Mouse (Mus musculus) limb, embryonic 15.5 days (tissue): ENCODE data around the gene Hsd17b13. TPM values are rescaled to one million over a fixed set of nuclear protein-coding genes. Genes with fewer than 3 reads are reported as not detected.

Experiments used
- ATAC-seq: fragments of 200-750 bp; cut with Nextera tagmentation; 2 replicates; pipeline ENCODE4 v1.8.0; 2017; ENCODE audit warnings: low read depth, moderate TSS enrichment; ENCODE audit not compliant: insufficient number of reproducible peaks, low FRiP score, low TSS enrichment
- H3K27ac ChIP-seq: fragments of 300-500 bp; sonication (generic); 2 replicates; pipeline ENCODE4 v1.5.1; 2015; ENCODE audit warnings: moderate library complexity, mild to moderate bottlenecking, inconsistent platforms
- H3K27me3 ChIP-seq: fragments of 300-500 bp; sonication (generic); 2 replicates; pipeline ENCODE4 v1.6.1; 2015; ENCODE audit warnings: inconsistent platforms
- H3K36me3 ChIP-seq: fragments of 300-500 bp; sonication (generic); 2 replicates; pipeline ENCODE4 v1.6.1; 2015; ENCODE audit warnings: inconsistent platforms
- H3K4me1 ChIP-seq: fragments of 300-500 bp; sonication (generic); 2 replicates; pipeline ENCODE4 v1.6.1; 2015; ENCODE audit warnings: inconsistent platforms
- H3K4me2 ChIP-seq: fragments of 300-500 bp; sonication (generic); 2 replicates; pipeline ENCODE4 v1.6.1; 2015; ENCODE audit warnings: mild to moderate bottlenecking, inconsistent platforms
- H3K4me3 ChIP-seq: fragments of 300-500 bp; sonication (generic); 2 replicates; pipeline ENCODE4 v1.5.1; 2015; ENCODE audit warnings: mild to moderate bottlenecking, inconsistent platforms
- H3K9ac ChIP-seq: fragments of 300-500 bp; sonication (generic); 2 replicates; pipeline ENCODE4 v1.6.1; 2015; ENCODE audit warnings: inconsistent platforms
- H3K9me3 ChIP-seq: fragments of 300-500 bp; sonication (generic); 2 replicates; pipeline ENCODE4 v1.6.1; 2016; ENCODE audit warnings: inconsistent platforms
- WGBS: fragments of 180-500 bp; shearing (Covaris S2); methylation state at CpG from one replicate; pipeline ENCODE4 v1.1.7; 2015; 5-methylcytosine and 5-hydroxymethylcytosine counted together
- polyA plus RNA-seq: library from polyadenylated mRNA; unstranded; fragments of >200 nt; fragmentation: Nextera tagmentation; extraction: Ambion mirVana; gene quantifications from 2 replicates; pipeline ENCODE4 v1.2.1, GENCODE M21; 2015

Hsd17b13 gene
- polyA plus RNA-seq, 1 experiment from 2014 or later = 0.18 TPM

DNA sequence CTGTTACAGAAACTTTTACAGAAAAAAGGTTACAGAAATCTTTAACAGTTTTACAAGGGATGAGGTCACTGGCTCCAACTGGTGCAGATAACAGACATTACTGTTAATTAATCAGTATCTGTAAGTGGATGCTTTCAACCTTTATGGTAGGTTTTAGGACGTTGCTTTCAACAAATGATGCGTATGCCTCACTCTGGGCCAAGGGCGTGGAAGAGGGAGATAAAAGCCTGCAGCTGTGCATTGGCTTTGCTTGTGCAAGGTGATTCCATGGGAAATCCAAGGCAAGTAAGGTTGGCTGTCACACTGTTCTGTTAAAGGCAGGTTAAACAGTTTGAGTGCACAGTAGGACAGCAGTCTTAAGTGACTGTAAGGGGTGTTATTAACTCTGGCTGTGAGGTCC, 29.6 kb upstream of the Hsd17b13 start:
- no peaks in the 10 kb centered on the region for H3K27me3 ChIP-seq
- H3K9me3 ChIP-seq = no peaks in the 10 kb centered on the region
- no peak overlapping the region for H3K9ac ChIP-seq
- no peaks in the 10 kb centered on the region; the same call in 1 of the 2 replicates for H3K36me3 ChIP-seq
- no peak overlapping the region for H3K4me2 ChIP-seq
- no peak for ATAC-seq
- no peak overlapping the region for H3K4me3 ChIP-seq
- 73% methylated on average over 3 of the region's 3 CpGs for WGBS
- H3K4me1 ChIP-seq = no peaks in the 10 kb centered on the region
- H3K27ac ChIP-seq = no peak overlapping the region

DNA sequence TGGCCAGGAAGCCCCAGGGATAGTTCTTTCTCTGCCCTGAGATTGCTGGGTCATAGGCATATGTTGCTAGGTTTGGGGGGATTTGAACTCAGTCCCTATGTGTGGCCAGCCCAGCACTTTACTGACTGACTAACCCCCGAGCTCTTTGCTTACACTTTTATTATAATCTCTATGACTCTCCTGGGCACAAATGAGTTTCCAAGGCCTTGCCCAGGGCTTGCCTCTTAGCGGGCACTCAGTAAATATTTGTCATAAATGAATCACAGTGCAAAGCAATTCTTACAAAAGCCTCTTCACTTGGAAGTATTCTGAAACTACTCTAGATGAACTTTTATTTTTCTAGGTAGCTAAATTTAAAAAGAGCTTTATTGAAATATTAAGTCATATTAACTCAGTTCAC, 26.7 kb upstream of the Hsd17b13 start:
- ATAC-seq = no peak
- no peaks in the 10 kb centered on the region for H3K9me3 ChIP-seq
- no peaks in the 10 kb centered on the region; the same call in 1 of the 2 replicates for H3K36me3 ChIP-seq
- 79% methylated on average over 2 of the region's 2 CpGs for WGBS
- H3K27ac ChIP-seq = no peak overlapping the region
- no peaks in the 10 kb centered on the region for H3K27me3 ChIP-seq
- H3K4me1 ChIP-seq = no peaks in the 10 kb centered on the region
- no peak overlapping the region for H3K4me2 ChIP-seq
- no peak overlapping the region for H3K9ac ChIP-seq
- H3K4me3 ChIP-seq = no peak overlapping the region

- Histone ChIP-seq H3K27ac (no peak overlapping the region), H3K4me3 (no peak overlapping the region), H3K9me3 (no peaks in the 10 kb centered on the region), H3K4me2 (no peak overlapping the region), H3K27me3 (no peaks in the 10 kb centered on the region), H3K9ac (no peak overlapping the region), H3K36me3 (no peaks in the 10 kb centered on the region; the same call in 1 of the 2 replicates), H3K4me1 (no peaks in the 10 kb centered on the region)
- WGBS = 42% methylated on average over 15 of the region's 15 CpGs
- no peak for ATAC-seq
Observed at GRCm38 (mm10) chr5:104003256-104003931, 26.2 kb upstream of the Hsd17b13 start.

GRCm38 (mm10) chr5:104002549-104003255, 25.5 kb upstream of the Hsd17b13 start:
- Histone ChIP-seq H3K4me3 (no peak overlapping the region), H3K4me2 (no peak overlapping the region), H3K4me1 (no peaks in the 10 kb centered on the region), H3K27ac (no peak overlapping the region), H3K9ac (no peak overlapping the region), H3K27me3 (no peaks in the 10 kb centered on the region), H3K9me3 (no peaks in the 10 kb centered on the region), H3K36me3 (no peaks in the 10 kb centered on the region; the same call in 1 of the 2 replicates)
- no peak for ATAC-seq
- WGBS = 31% methylated on average over 18 of the region's 18 CpGs

- H3K4me1 ChIP-seq = no peaks in the 10 kb centered on the region
- H3K27ac ChIP-seq = no peak overlapping the region
- ATAC-seq = no peak
- H3K4me3 ChIP-seq = no peak overlapping the region
- no peaks in the 10 kb centered on the region for H3K9me3 ChIP-seq
- 3% methylated on average over 5 of the region's 5 CpGs for WGBS
- no peaks in the 10 kb centered on the region for H3K27me3 ChIP-seq
- H3K9ac ChIP-seq = no peak overlapping the region
- no peaks in the 10 kb centered on the region; the same call in 1 of the 2 replicates for H3K36me3 ChIP-seq
- no peak overlapping the region for H3K4me2 ChIP-seq
Observed at GRCm38 (mm10) chr5:103999738-104000137, 22.5 kb upstream of the Hsd17b13 start.

DNA sequence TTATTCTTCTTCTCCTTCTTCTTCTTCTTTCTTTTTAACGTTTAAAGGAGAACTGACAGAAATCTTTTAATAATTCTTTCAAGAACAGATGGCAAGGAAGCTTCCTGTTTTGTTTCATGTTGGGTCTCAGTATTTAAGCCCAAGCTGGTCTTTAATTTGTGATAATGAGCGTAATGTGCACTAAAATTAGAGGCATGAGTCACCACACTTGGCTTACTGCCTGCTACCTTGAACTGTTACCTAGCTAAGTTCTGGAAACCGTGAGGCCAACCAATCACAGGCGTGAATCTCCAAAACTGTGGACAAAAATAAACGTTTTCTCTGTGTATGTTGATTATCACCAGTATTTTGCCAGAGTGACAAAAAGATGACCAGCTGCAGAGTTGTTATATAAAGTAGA, 21.5 kb upstream of the Hsd17b13 start:
- ATAC-seq = no peak
- H3K4me2 ChIP-seq = no peak overlapping the region

GRCm38 (mm10) chr5:103995181-103995580, 18.0 kb upstream of the Hsd17b13 start:
- ATAC-seq = no peak
- Histone ChIP-seq H3K4me3 (no peak overlapping the region), H3K4me2 (no peak overlapping the region), H3K27me3 (no peaks in the 10 kb centered on the region), H3K9me3 (no peaks in the 10 kb centered on the region), H3K27ac (no peak overlapping the region), H3K9ac (no peak overlapping the region), H3K36me3 (no peaks in the 10 kb centered on the region), H3K4me1 (no peaks in the 10 kb centered on the region)
- 53% methylated on average over 3 of the region's 3 CpGs for WGBS

More for the DNA sequence above, 21.5 kb upstream of the Hsd17b13 start:
- Histone ChIP-seq H3K4me1 (no peaks in the 10 kb centered on the region), H3K27ac (no peak overlapping the region), H3K9ac (no peak overlapping the region), H3K36me3 (no peaks in the 10 kb centered on the region; the same call in 1 of the 2 replicates), H3K9me3 (no peaks in the 10 kb centered on the region), H3K4me3 (no peak overlapping the region), H3K27me3 (no peaks in the 10 kb centered on the region)
- WGBS = 47% methylated on average over 5 of the region's 5 CpGs

GRCm38 (mm10) chr5:103994669-103995068, 17.5 kb upstream of the Hsd17b13 start:
- Histone ChIP-seq H3K36me3 (peaks cover 2% of the 10 kb centered on the region; the same call in 1 of the 2 replicates), H3K27me3 (no peaks in the 10 kb centered on the region), H3K4me1 (no peaks in the 10 kb centered on the region), H3K4me2 (no peak overlapping the region), H3K27ac (no peak overlapping the region), H3K4me3 (no peak overlapping the region), H3K9me3 (no peaks in the 10 kb centered on the region), H3K9ac (no peak overlapping the region)
- WGBS = 84% methylated on average over 4 of the region's 4 CpGs
- ATAC-seq = no peak

DNA sequence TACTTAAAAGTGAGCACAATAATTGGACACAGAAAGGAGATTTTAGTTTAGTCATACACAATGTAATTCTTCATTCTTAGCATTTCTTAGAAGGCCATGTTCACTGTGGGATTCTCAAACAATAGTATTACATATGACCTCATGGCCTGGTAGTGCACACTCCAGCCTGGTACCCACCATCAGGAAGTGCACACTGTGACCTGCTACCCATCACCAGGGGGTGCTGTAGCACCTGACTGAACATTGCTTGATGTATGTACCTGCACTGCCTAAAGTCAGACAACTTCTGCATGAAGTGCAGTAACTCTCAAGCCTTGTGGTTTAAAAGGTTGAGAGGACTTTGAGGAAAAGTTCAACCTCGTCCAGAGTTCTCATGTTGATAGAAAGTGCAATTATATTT, 16.4 kb upstream of the Hsd17b13 start:
- Histone ChIP-seq H3K27ac (no peak overlapping the region), H3K4me1 (no peaks in the 10 kb centered on the region), H3K4me2 (no peak overlapping the region), H3K27me3 (no peaks in the 10 kb centered on the region), H3K9me3 (no peaks in the 10 kb centered on the region), H3K36me3 (peaks cover 3% of the 10 kb centered on the region; the same call in 1 of the 2 replicates), H3K4me3 (no peak overlapping the region), H3K9ac (no peak overlapping the region)
- WGBS = 76% methylated on average over 1 of the region's 1 CpGs
- no peak for ATAC-seq

- no peaks in the 10 kb centered on the region for H3K4me1 ChIP-seq
- H3K27ac ChIP-seq = no peak overlapping the region
- H3K36me3 ChIP-seq = peaks cover 3% of the 10 kb centered on the region; the same call in 1 of the 2 replicates
- H3K9me3 ChIP-seq = no peaks in the 10 kb centered on the region
- H3K27me3 ChIP-seq = no peaks in the 10 kb centered on the region
- no peak overlapping the region for H3K9ac ChIP-seq
- 73% methylated on average over 9 of the region's 9 CpGs for WGBS
- no peak overlapping the region for H3K4me3 ChIP-seq
- H3K4me2 ChIP-seq = no peak overlapping the region
- ATAC-seq = no peak
Observed at GRCm38 (mm10) chr5:103992831-103993230, 15.6 kb upstream of the Hsd17b13 start.

DNA sequence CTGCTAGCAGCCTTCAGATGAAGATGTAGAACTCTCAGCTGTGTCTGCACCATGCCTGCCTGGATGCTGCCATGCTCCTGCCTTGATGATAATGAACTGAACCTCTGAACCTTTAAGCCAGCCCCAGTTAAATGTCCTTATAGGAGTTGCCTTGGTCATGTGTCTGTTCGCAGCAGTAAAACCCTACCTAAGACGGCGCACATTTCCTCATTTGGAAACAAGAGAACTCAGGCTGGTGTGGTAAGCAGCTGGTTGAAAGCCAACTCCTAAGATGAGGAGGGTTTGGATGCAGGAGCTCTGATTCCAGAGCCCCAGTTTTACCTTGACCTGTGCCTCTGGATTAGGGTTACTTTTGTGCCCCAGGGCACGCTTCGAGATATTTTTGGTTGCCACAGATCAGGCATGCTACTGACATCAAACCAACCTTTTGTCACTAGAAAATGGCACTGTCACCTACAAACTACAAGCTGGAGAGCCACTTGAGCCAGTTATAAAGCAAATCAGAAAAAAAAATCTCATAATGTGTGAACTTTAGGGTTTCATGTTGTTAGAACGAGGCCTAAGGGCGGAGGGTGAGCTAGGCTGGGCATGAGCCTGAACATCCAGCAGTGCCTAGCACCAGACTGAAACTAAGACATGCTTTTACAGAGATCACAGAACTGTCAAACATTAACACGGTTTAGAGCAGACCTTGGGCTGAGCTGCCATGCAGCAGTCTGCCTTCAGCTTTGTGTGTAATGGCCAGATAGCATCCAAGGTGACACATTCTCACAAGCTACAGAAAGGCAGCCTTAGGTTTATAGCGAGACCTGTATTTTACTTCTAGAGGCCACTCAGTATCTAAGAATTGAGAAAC, 3.7 kb upstream of the Hsd17b13 start:
- H3K27me3 ChIP-seq = no peaks in the 10 kb centered on the region
- no peaks in the 10 kb centered on the region for H3K36me3 ChIP-seq
- H3K4me3 ChIP-seq = no peak overlapping the region
- H3K4me1 ChIP-seq = no peaks in the 10 kb centered on the region
- no peak overlapping the region for H3K4me2 ChIP-seq
- no peaks in the 10 kb centered on the region for H3K9me3 ChIP-seq
- no peak overlapping the region for H3K27ac ChIP-seq
- WGBS = 76% methylated on average over 9 of the region's 9 CpGs
- H3K9ac ChIP-seq = no peak overlapping the region
- ATAC-seq = no peak
